Mouse (Mus musculus): ENCODE data around the gene Gcnt2.
"Not testable (repeated sequence)": the region's sequence is repeated elsewhere in the genome, so short reads cannot be mapped to it uniquely, and the experiment has no call there.

Gcnt2 gene

GRCm38 (mm10) chr13:40874021-40874420 is 14.5 kb downstream of the Gcnt2 start:
- no peak for DNase-seq (ENCODE audit: low spot score)

GRCm38 (mm10) chr13:40875415-40875814 is 15.9 kb downstream of the Gcnt2 start:
- DNase-seq (ENCODE audit: low spot score), result no peak

GRCm38 (mm10) chr13:40877589-40877988 is 18.0 kb downstream of the Gcnt2 start:
- DNase-seq (ENCODE audit: low spot score), result no peak

GRCm38 (mm10) chr13:40880557-40880956 is 21.0 kb downstream of the Gcnt2 start:
- DNase-seq (ENCODE audit: low spot score), result no peak

GRCm38 (mm10) chr13:40882606-40883005 is 23.1 kb downstream of the Gcnt2 start:
- DNase-seq (ENCODE audit: low spot score), result no peak

- DNase-seq (ENCODE audit: low spot score), result no peak
Measured at GRCm38 (mm10) chr13:40883903-40884302, 24.3 kb downstream of the Gcnt2 start.

- no peak for DNase-seq (ENCODE audit: low spot score)
Measured at GRCm38 (mm10) chr13:40884878-40885277, 25.3 kb downstream of the Gcnt2 start.

GRCm38 (mm10) chr13:40885935-40886642 is 26.5 kb downstream of the Gcnt2 start:
- DNase-seq (ENCODE audit: low spot score), result no peak

GRCm38 (mm10) chr13:40886643-40887381 is 27.3 kb downstream of the Gcnt2 start:
- no peak for DNase-seq (ENCODE audit: low spot score)

GRCm38 (mm10) chr13:40890595-40890994 is 31.0 kb downstream of the Gcnt2 start:
- DNase-seq (ENCODE audit: low spot score), result no peak

GRCm38 (mm10) chr13:40891369-40891768 is 31.8 kb downstream of the Gcnt2 start:
- DNase-seq (ENCODE audit: low spot score), result not testable (repeated sequence)

- no peak for DNase-seq (ENCODE audit: low spot score)
Measured at GRCm38 (mm10) chr13:40892043-40892442, 32.5 kb downstream of the Gcnt2 start.

- no peak for DNase-seq (ENCODE audit: low spot score)
Measured at GRCm38 (mm10) chr13:40892547-40892946, 33.0 kb downstream of the Gcnt2 start.

- no peak for DNase-seq (ENCODE audit: low spot score)
Measured at GRCm38 (mm10) chr13:40893573-40893972, 34.0 kb downstream of the Gcnt2 start.

- DNase-seq (ENCODE audit: low spot score), result not testable (repeated sequence)
Measured at GRCm38 (mm10) chr13:40898049-40898690, 38.6 kb downstream of the Gcnt2 start.

- no peak for DNase-seq (ENCODE audit: low spot score)
Measured at GRCm38 (mm10) chr13:40898698-40899097, 39.1 kb downstream of the Gcnt2 start.

GRCm38 (mm10) chr13:40899349-40899993 is 39.9 kb downstream of the Gcnt2 start:
- DNase-seq (ENCODE audit: low spot score), result no peak

- no peak for DNase-seq (ENCODE audit: low spot score)
Measured at GRCm38 (mm10) chr13:40899994-40900970, 40.7 kb downstream of the Gcnt2 start.

GRCm38 (mm10) chr13:40901263-40901662 is 41.7 kb downstream of the Gcnt2 start:
- no peak for DNase-seq (ENCODE audit: low spot score)

- DNase-seq (ENCODE audit: low spot score), result no peak
Measured at GRCm38 (mm10) chr13:40901831-40902459, 42.4 kb downstream of the Gcnt2 start.

GRCm38 (mm10) chr13:40904080-40904479 is 44.5 kb downstream of the Gcnt2 start:
- no peak for DNase-seq (ENCODE audit: low spot score)

Data from c-Kit-positive CD71-positive TER-119-positive erythroid progenitor cells, embryonic 14.5 days (primary cell).